Mouse (Mus musculus) forebrain, postnatal 0 days (tissue): ENCODE results near the gene Gm3173. TPM values are rescaled to one million over a fixed set of nuclear protein-coding genes. Genes with fewer than 3 reads are reported as not detected.
"Not testable (repeated sequence)": the region's sequence is repeated elsewhere in the genome, so short reads cannot be mapped to it uniquely, and the experiment has no call there.

Experiments
- ATAC-seq: fragments of 200-750 bp; cut with Nextera tagmentation; 2 replicates; pipeline ENCODE4 v1.8.0; 2017; ENCODE audit warnings: mild to moderate bottlenecking, moderate library complexity
- DNase-seq: peaks from one replicate; pipeline ENCODE4 v3.0.0-alpha.2; 2015
- H3K27ac ChIP-seq: fragments of 300-500 bp; sonication (generic); 2 replicates; pipeline ENCODE4 v1.5.1; 2014; ENCODE audit warnings: low read depth, mild to moderate bottlenecking, antibody characterized with exemption, low read length, moderate library complexity, mixed read lengths
- H3K27me3 ChIP-seq: fragments of 300-500 bp; sonication (generic); 2 replicates; pipeline ENCODE4 v1.6.1; 2014; ENCODE audit warnings: mild to moderate bottlenecking, low read length, mixed read lengths; ENCODE audit not compliant: insufficient read depth
- H3K36me3 ChIP-seq: fragments of 300-500 bp; sonication (generic); 2 replicates; pipeline ENCODE4 v1.6.1; 2014; ENCODE audit warnings: mild to moderate bottlenecking, moderate library complexity; ENCODE audit not compliant: insufficient read depth
- H3K4me1 ChIP-seq: fragments of 300-500 bp; sonication (generic); 2 replicates; pipeline ENCODE4 v1.6.1; 2014; ENCODE audit warnings: antibody characterized with exemption; ENCODE audit not compliant: insufficient read depth
- H3K4me2 ChIP-seq: fragments of 300-500 bp; sonication (generic); 2 replicates; pipeline ENCODE4 v1.6.1; 2014; ENCODE audit warnings: low read depth, mild to moderate bottlenecking, moderate library complexity
- H3K4me3 ChIP-seq: fragments of 300-500 bp; sonication (generic); 2 replicates; pipeline ENCODE4 v1.5.1; 2014; ENCODE audit warnings: low read depth, low read length, mixed read lengths
- H3K9ac ChIP-seq: fragments of 300-500 bp; sonication (generic); 2 replicates; pipeline ENCODE4 v1.6.1; 2014; ENCODE audit warnings: mild to moderate bottlenecking
- H3K9me3 ChIP-seq: fragments of 300-500 bp; sonication (generic); 2 replicates; pipeline ENCODE4 v1.6.1; 2016; ENCODE audit warnings: low read length
- WGBS: fragments of 180-500 bp; shearing (Covaris S2); extraction: QIAGEN DNeasy Blood & Tissue Kit; methylation state at CpG from one replicate; pipeline ENCODE4 v1.1.7; 2014; 5-methylcytosine and 5-hydroxymethylcytosine counted together
- polyA plus RNA-seq: library from polyadenylated mRNA; unstranded; fragments of >200 nt; fragmentation: Nextera tagmentation; extraction: Ambion mirVana; gene quantifications from 2 replicates; pipeline ENCODE4 v1.2.1, GENCODE M21; 2015
- total RNA-seq: library from RNA; depleted of rRNA; stranded (reverse); fragments of >200 nt; gene quantifications from 2 replicates; pipeline ENCODE4 v1.2.3, GENCODE M21; 2014; rRNA removed

Gm3173 gene
- total RNA-seq (1.7 and 2.8 TPM in 2 replicates), polyA plus RNA-seq (1.7 and 3.3 TPM in 2 replicates)

- H3K27me3 ChIP-seq, H3K9me3 ChIP-seq, H3K36me3 ChIP-seq, ATAC-seq, H3K4me3 ChIP-seq, H3K9ac ChIP-seq, H3K4me2 ChIP-seq, H3K27ac ChIP-seq, DNase-seq, H3K4me1 ChIP-seq: not testable (repeated sequence)
These were observed at the start of gene Gm3173 for GRCm38 (mm10) chr14:4430692-4431091. Gene Gm3173, plus strand, starts transcription at chr14:4430992.

- H3K27ac ChIP-seq, H3K36me3 ChIP-seq: not testable (repeated sequence)
These were observed 45.2 kb upstream of the Gm3173 start for GRCm38 (mm10) chr14:4385606-4386005.

GRCm38 (mm10) chr14:4392841-4393530, 37.8 kb upstream of the Gm3173 start:
- not testable (repeated sequence) for H3K4me1 ChIP-seq, H3K36me3 ChIP-seq, H3K27ac ChIP-seq, H3K9me3 ChIP-seq, H3K4me3 ChIP-seq, H3K9ac ChIP-seq, DNase-seq, H3K4me2 ChIP-seq, ATAC-seq, H3K27me3 ChIP-seq
- WGBS, result 82% methylated on average over 2 of the region's 6 CpGs

More at GRCm38 (mm10) chr14:4385606-4386005, 45.2 kb upstream of the Gm3173 start:
- H3K9ac ChIP-seq, H3K9me3 ChIP-seq, H3K4me1 ChIP-seq, H3K4me2 ChIP-seq, H3K4me3 ChIP-seq, H3K27me3 ChIP-seq, ATAC-seq, DNase-seq: not testable (repeated sequence)

- DNase-seq, H3K27ac ChIP-seq, H3K4me3 ChIP-seq, H3K4me1 ChIP-seq, H3K4me2 ChIP-seq, ATAC-seq, H3K27me3 ChIP-seq, H3K9ac ChIP-seq, H3K36me3 ChIP-seq, H3K9me3 ChIP-seq: not testable (repeated sequence)
- WGBS, result 67% methylated on average over 1 of the region's 3 CpGs
These were observed 33.6 kb upstream of the Gm3173 start, which contains the start of gene Gm3159 for GRCm38 (mm10) chr14:4397226-4397625. Gene Gm3159, plus strand, starts transcription at chr14:4397526.

GRCm38 (mm10) chr14:4398624-4399023, 32.2 kb upstream of the Gm3173 start:
- H3K4me1 ChIP-seq, H3K36me3 ChIP-seq, H3K9me3 ChIP-seq, ATAC-seq, H3K27ac ChIP-seq, H3K27me3 ChIP-seq, H3K4me2 ChIP-seq, H3K9ac ChIP-seq, H3K4me3 ChIP-seq, DNase-seq: not testable (repeated sequence)

GRCm38 (mm10) chr14:4400115-4400789, 30.5 kb upstream of the Gm3173 start:
- ATAC-seq, H3K4me2 ChIP-seq, H3K36me3 ChIP-seq, H3K4me3 ChIP-seq, H3K27me3 ChIP-seq, H3K27ac ChIP-seq, DNase-seq, H3K9ac ChIP-seq, H3K4me1 ChIP-seq, H3K9me3 ChIP-seq: not testable (repeated sequence)
- WGBS, result 82% methylated on average over 5 of the region's 5 CpGs

GRCm38 (mm10) chr14:4401245-4401644, 29.5 kb upstream of the Gm3173 start:
- not testable (repeated sequence) for H3K4me3 ChIP-seq, DNase-seq, H3K27ac ChIP-seq, ATAC-seq, H3K9me3 ChIP-seq, H3K36me3 ChIP-seq, H3K9ac ChIP-seq, H3K4me1 ChIP-seq, H3K27me3 ChIP-seq, H3K4me2 ChIP-seq
- 83% methylated on average over 4 of the region's 5 CpGs for WGBS

- H3K9ac ChIP-seq, H3K4me1 ChIP-seq, H3K27me3 ChIP-seq, H3K9me3 ChIP-seq, H3K4me2 ChIP-seq, H3K4me3 ChIP-seq, DNase-seq, H3K27ac ChIP-seq, H3K36me3 ChIP-seq, ATAC-seq: not testable (repeated sequence)
These were observed 27.0 kb upstream of the Gm3173 start for GRCm38 (mm10) chr14:4403840-4404239.

- H3K9ac ChIP-seq, H3K4me3 ChIP-seq, H3K9me3 ChIP-seq, DNase-seq, H3K4me2 ChIP-seq, H3K27me3 ChIP-seq, ATAC-seq, H3K27ac ChIP-seq, H3K36me3 ChIP-seq, H3K4me1 ChIP-seq: not testable (repeated sequence)
- WGBS, result 71% methylated on average over 1 of the region's 1 CpGs
These were observed 20.9 kb upstream of the Gm3173 start for GRCm38 (mm10) chr14:4409939-4410338.
